Mouse (Mus musculus) liver, adult (tissue): ENCODE results near the gene Gm49388.

Source experiments
- GATA4 ChIP-seq: IDR thresholded peaks from 2 replicates; pipeline ENCODE4 v1.6.1; 2014; ENCODE audit warnings: mild to moderate bottlenecking, low read length; ENCODE audit not compliant: insufficient replicate concordance

Gene Gm49388

GRCm38 (mm10) chr7:127814241-127814921 lies 29.0 kb downstream of the Gm49388 start:
- TF ChIP-seq GATA4 = no peak

- no peak for TF ChIP-seq GATA4
Observed at GRCm38 (mm10) chr7:127815116-127815665, 29.8 kb downstream of the Gm49388 start.

DNA sequence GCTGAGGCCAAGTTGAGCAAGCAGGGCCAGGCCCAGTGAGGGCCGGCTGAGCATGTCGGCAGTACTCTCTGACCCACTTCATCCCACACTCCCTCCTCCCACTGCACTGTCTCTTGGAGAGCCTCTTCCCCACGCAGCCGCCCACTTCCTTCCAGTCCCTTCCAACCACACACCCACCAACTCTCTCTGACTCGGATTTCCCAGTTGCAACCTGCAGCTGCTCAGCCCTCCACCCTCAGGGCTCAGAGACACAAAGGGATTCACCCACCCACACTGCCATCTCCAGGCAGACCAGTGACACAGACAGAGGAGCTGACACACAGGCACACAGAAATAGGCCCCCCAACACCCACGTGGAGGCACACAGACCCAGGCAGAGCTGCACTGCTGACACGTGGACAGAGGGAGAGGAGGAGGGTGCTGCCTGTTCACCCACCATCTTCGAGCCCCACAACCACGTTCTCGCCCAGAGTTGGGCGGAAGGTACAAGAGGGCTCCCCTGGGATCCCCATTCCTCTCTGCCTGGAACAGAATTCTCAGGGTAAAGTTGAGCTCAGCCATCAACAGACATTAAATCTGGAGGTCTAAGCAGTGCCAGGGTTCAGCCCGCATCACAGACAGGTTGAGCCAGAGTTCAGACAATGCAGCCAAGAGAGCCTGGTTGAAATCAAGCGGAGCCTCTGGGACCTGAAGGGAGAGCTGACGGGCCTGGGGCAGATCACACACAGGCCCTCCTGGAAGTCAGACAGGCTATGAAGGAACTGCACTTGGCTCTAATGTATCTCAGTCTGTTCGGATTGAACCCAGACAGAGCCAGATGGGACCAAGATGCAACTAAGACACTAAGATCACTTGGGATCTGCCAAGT lies 30.8 kb downstream of the Gm49388 start:
- TF ChIP-seq GATA4 = no peak; the same call in 1 of the 2 replicates

DNA sequence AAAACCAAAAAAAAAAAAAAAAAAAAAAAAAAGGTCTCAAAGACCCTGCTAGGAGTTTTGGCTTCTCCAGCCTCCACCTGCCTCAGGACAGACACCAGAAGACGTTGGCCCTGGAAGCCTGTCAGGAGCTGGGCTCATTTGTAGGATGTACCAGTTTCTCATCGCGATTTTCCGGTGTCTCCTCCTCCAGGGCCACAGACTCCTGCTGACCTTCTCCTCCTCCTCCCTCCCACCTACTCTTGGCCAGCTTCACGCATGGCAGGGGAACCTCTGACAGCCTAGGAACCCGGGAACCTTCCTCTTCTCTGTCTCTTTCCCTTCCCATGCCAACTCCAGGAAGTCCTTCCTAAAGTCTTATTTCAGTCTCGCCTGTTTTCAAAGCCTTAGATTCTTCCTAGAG lies 31.6 kb downstream of the Gm49388 start:
- TF ChIP-seq GATA4 = no peak

GRCm38 (mm10) chr7:127817776-127818175 lies 32.4 kb downstream of the Gm49388 start:
- no peak for TF ChIP-seq GATA4

- TF ChIP-seq GATA4 = no peak
Observed at GRCm38 (mm10) chr7:127820836-127821509, 35.6 kb downstream of the Gm49388 start.

DNA sequence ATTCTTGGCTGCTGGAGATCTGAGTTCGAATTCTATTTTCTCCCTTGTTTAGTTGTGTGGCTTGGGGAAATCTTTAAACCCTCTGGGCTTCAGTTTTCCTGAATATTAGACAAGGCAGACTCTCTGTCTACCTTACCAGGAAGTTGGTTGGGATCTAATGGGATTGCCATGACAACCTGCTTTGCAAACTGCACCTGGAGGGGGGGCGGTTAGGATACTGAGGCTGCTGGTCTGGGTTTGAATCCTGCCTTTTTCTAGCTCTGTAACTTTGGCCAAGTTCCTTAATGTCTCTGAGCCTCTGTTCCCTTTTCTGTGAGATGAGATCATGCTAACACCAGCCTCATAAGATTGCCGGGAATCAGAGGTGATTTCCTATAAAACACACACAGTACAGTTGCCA lies 37.1 kb downstream of the Gm49388 start:
- no peak for TF ChIP-seq GATA4

DNA sequence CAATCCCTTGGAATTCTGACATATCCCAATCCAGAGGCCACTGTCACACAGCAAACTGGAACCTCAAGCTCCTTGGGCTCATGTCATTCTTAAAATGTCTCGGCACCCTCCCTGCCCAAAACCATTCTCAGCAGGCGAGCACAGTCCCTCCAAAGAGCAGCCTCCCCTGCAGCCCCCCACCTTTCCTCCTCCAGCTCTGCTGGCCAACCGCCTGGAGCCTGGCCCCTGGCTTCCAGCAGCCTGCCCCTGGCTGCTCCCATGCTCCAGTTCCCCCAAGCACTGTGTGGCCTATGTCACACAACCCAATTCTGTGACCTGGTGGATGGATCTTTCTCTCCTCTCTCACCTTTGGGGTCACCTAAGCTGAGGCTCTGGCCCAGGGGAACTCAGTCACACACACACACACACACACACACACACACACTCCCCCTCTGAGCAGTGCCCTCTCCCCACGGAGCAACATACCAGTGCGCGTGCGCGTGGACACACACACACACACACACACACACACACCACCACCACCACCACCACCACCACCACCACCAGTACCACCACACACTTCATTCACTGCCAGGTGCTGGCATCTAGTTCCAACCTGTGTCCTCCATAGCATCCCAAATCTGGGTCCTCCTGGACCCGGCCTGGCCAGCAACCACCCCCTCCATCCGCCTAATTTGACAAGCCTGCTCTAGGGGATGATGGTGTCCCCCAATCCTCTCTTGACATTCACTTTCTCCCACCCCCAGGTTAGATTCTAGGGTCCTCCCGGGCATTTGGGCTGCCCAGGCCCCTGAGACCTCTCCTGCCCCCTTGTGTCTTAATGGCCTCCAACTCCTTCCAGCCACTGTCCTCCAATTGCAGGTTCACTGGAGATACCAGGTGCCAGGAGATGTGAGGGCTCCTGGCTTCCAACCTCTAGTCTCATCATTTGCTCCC lies 38.1 kb downstream of the Gm49388 start:
- no peak for TF ChIP-seq GATA4

DNA sequence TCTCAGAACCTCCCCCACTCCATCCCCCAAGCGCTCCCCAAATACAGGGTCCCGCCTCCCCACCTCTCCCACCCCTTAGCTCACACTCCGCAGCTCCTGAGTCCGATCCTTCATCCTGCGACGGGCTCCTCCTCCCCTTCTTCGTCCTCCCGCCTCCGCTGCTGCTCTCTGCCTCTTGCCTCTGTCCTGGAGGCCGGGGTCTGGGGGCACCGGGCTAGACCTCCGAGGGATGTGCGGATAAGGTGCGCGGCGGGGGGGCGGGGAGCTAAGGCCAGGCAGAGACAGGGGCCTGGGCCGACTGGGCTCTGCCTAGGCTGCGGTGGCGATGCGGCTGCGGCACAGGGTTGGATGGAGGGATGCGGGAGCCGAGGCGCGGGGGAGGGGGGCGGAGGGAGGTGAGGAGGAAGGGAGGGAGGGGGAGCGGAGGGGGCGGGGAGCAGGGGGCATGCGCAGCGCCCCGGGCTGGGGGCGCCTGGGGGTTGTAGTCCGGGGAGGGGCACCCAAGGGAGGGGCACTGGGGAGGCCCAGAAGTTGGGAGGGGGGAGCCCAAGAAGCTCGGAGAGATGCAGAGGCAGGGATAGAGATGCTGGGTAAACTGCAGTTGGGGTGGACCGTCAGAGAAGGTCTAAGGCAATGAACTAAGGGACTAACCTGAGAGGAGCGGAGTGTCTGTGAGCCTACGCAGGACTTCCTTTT lies 38.9 kb downstream of the Gm49388 start, which contains the start of the genes Stx4a and Stx1b:
Stx4a (plus strand) TSS at position 119 of the 696 bp plus-strand sequence.
Stx1b (minus strand) TSS at position 374 of the 696 bp plus-strand sequence.
- no peak for TF ChIP-seq GATA4

GRCm38 (mm10) chr7:127835550-127835949 lies 50.1 kb downstream of the Gm49388 start:
- no peak for TF ChIP-seq GATA4

DNA sequence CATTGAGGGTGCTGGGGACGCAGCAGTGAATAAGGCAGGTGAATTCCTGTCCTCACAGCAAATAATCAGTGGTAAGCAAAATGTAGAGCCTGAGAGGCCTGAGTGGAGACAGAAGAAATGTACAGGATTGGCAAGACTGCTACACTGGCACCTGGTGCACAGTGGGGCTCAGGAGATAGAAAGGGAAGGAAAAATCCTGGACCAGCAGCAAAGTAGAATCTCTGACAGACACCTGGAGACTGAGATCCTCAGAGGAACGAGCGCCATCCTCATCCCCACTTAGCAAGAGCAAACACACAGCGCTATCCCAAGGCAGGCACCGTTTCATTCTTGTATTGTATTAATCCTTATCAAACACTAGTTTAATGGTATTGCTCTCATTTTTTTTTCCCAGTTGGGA lies 52.1 kb downstream of the Gm49388 start:
- no peak for TF ChIP-seq GATA4

DNA sequence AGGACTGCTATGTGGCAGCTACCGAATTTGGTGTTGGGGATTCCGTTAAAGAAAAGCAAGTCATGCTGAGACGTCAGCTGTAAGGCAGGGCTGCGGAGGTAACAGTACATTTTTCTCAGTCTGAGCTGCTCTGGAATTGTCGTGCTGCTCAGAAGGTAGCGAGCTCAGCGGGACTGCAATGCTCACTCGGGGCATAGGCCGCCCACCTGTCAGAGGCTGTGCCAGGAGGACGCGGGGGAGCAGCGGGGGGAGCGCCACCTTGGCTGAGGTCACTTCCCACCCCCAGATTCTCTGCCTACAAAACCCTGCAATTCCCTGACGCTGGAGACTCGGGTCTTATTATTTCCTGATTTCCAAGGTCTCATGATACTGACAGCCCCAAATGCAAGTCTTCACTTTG lies 55.5 kb downstream of the Gm49388 start:
- TF ChIP-seq GATA4 = no peak

GRCm38 (mm10) chr7:127841340-127842000 lies 56.1 kb downstream of the Gm49388 start:
- TF ChIP-seq GATA4 = peak; percentile 72; the same call in 1 of the 2 replicates
